Mouse (Mus musculus) cerebellum, postnatal 25 days (tissue): ENCODE results near the gene Rps27a.
"Not testable (repeated sequence)": the region's sequence is repeated elsewhere in the genome, so short reads cannot be mapped to it uniquely, and the experiment has no call there.

Source experiments
- DNase-seq, 2 experiments: peaks; one replicate each; pipeline ENCODE4 v3.0.0; 2021; ENCODE audit warnings: mixed read lengths in 2 of 2

The Rps27a gene

DNA sequence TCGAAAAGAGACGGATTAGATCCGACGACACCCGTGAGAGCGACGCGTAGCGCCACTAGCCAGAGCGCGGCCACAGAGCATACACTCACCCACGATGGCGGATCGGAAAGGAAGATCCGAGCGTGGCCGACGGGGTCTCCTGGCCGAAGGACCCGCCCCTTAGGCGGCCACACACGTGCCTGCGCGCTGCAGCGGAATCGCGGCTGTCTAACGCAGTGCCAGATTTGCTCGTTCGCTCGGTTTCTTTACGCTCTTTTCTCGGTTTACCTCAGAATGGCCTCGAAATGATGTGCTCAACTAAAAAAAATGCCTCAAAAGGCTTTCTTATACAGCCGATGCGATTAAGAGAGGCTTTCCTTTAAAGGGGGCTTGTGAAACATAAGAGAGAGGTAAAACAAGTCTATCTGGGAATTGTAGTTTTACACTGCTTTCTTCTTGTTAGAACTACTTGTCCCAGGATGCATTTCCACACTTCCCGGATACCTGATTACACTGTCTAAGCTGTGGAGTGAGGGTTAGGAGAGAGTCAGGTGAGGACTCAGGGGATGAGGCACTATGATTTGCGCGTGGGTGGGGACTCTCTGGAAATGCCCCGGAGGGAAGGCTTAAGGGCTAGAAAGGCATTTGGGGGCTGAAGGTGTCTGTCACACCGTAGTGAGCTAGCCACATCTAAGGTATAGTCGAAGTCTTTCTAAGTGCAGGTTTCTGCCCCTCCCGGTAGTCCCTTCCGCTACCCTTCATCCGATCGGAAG, at the start of gene Rps27a, which contains the start of gene Clhc1:
Gene Rps27a (minus strand): TSS at position 358 of the 752 bp plus-strand sequence.
Gene Clhc1 (plus strand): TSS at position 199 of the 752 bp plus-strand sequence.
- DNase-seq = peak; percentile 94 to 96

DNA sequence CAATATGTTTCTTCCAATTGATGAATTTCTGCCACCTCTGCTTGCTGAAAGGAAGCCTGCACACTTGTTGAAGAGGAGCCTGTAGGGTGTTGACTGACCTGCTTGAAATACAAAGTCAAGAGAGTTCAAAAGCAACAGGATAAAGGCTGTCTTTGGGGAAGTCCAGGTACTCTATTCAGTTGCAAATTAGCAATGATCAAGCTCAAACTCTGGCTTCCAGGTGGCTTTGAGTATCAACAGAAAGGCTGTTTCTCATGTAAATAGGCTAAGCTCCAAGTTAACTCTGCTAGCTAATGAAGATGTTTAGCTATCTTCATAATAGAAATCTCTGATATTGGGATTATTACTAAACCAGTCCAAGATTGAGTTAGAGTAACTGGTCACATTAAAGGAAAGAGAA, 49.2 kb upstream of the Rps27a start:
- no peak for DNase-seq

DNA sequence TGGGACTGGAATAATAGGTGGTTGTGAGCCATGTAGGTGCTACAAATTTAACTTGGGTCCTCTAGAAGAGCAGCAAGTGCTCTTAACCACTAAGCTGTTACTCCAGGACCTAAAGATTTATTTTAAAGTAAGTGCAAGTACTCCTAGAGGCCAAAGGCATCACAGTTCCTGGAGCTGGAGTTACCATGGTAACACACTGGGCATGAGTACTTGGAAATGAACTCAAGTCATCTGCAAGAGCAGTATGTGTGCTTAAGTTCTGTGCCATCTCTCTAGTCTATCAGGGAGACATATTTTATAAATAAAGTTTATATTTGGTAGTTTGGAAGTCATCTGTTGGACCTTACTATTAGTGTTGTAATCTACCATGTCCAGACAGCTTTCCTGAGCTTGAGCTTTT, 47.3 kb upstream of the Rps27a start:
- no peak for DNase-seq

DNA sequence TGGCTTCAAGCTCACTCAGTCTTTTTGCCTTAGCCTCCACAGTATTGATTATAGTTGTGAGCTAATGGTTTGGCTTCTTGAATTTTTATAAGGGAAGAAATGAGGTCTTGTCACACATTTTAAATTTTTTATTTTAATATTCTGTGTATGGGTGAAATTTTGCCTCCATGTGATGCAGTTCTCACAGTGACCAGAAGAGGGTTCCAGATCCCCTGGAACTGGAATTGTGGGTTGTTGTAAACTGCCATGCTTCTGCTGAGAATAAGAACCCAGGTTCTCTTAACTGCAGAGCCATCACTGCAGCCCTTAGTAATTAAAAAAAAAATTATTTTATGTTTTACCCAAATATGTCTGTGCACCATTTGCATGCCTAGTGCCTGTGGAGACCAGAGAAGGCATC, 31.7 kb upstream of the Rps27a start:
- no peak for DNase-seq

DNA sequence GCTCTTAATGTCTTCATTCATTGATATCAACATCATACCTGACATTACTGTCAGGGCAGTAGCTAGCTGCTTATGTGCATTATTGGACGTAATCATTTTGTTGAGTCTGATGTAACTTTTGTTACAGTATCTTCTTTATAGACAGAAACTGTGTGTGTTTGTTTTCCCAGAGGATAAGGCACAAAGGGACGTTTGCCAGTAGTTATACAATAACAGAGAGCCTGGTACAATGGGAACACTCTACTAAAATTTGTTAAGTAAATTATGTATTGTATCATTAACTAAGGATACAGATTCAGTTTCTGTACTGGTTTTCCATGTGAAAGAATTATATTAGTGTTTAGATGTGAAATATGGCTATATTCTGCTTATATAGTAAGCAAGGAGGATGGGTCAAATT, 24.7 kb upstream of the Rps27a start:
- no peak for DNase-seq

DNA sequence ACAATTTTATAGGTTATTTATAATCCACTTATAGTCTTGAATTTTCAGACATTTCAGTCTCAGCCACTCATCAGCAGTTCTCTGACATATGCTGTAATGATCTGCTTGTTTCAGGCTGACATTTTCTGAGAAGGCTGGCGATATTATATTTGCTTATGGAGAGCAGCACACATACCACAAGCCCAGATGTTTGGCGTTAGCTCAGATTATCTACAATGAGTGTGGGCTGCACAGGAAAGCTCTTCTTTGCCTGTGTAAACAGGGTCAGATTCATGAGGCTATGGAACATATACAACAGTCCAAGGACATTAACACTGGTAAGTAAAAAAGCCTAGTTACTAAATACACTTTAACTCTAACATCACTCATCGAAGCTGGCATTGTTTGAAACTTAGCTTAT, 23.6 kb upstream of the Rps27a start:
- DNase-seq = no peak

DNA sequence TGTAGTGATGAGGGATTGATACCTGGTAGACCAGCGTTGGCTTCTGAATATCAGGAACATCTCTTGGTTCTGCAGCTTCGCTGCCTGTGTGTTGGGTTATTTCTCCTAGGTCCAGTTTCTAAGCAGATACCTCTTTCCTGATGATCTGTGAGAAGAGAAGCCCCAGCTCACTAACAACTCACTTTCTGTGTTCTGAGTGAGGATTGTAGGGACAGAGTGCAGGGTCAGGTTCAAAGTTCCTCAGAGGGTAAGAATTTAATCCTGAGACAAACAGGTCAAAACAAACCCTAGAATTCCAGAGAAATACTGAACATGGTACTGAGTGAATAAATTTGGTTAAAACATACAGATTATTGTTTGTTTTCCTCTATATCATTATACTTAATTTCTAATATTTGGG, 15.5 kb upstream of the Rps27a start:
- no peak for DNase-seq

DNA sequence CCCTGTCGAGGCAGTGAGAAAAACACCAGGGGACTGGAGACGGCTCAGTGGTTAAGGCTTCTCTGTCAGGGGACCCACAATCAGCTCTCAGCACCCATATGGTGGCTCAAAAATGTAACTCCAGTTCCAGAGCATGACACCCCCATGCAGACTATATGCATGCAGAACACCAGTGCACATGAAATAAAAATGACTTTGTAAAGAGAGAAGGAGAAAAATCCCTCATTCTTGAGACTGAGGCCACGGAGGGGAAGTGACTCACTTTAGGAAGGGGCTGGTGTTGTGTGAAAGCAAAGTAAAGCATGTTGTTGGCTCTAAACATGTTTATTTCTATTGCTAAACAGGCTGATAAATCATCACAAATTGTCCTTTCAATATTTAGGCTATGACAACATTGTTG, 13.1 kb upstream of the Rps27a start:
- no peak for DNase-seq

DNA sequence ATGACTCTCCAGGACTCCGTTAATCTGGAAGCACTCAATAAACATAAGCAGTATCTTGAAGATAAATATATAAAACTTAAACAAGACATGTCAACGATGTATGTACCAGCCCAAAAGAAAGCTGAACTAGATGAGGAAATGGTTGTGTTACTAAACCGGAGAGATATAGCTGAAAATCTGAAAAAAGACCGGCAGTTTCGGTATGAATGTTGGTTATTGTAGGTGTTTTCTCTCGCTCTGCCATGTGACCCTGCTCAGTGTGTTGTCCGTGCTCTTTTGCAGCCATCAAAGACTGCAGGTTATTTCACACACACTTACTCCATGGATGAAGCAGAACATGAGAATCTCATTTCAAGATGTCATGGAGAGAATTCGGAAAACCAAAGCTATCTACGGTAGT, 12.5 kb upstream of the Rps27a start:
- DNase-seq = no peak

DNA sequence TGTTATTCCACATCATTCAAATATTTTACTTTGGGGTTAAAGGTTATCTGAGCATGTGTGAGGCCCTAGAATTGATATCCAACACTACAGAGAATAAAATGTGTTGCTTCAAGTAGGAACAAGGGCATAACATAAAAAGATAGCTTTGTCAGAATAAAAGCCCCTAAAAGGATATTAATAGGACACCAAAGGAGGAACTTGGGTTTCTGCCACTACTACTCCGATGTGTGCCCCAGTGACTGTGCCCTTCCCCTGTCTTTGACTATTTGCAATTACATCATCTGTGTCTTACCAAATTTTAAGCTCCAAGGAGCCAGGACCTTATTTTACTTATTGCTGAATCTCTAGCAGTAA, 1.5 kb upstream of the Rps27a start:
- no peak for DNase-seq

DNA sequence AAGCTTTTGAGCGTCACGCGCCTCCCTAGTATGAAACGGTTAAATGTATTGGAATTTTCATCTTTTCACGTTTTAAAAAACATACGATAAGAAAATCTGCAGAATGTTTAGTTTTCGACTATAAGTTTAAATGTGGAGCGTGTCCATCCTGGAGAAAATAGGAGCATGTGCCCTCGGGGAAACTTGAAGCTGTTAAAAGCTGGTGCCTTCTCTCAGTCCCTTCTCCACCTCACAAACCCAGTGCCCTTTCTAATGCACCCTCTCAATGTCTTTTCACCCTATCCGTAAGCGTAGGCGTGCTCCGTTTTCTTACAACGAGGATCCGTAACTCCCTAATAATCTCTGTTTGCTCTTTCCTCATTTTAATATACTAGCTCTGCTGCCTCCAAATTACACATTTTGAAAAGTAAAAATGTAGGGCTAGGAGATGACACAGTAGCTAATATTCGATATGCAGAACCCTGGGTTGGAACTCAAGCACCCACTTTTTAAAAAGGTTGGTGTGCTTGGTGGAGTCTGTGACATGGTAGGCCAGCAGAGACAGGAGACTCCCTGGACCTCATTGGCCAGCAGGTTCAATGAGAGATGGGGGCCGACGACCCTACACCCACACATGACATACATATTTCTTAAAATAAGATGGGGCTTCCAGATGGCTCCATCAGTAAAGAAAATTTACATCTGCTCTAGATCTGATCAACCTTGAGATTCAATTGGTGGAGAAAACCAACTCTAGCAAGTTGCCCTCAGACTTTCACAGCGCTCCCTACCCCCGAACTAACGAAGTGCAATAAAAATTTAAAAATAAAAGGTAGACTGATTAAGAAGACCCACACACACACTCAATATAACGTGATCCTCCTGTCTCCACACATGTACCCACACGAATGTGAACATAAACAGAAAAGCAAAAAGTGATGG, 855 bp upstream of the Rps27a start:
- DNase-seq = peak in 1 of 2 experiments; percentile 13

DNA sequence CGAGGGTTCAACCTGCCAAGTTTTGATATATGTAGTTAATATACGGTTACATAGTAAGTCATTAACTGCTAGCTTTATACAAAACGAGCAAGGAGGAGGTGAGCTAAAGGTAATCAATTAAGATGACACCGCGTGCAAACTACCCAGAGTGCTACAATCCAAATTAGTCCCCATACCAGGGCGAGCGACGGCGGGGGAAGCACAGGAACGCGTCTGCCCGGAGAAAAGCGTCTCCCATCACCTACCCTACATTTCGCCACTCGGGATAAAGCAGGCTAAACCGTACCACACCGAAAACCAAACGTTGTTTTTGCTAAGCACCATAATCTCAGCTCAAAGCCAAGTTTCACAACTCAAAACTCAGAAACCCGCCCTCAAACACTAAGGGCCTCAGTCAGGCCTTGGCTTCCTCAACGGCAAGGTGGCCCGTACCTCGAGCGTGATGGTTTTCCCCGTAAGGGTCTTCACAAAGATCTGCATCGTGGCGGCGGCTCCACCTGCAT, 609 bp downstream of the Rps27a start:
- no peak for DNase-seq

DNA sequence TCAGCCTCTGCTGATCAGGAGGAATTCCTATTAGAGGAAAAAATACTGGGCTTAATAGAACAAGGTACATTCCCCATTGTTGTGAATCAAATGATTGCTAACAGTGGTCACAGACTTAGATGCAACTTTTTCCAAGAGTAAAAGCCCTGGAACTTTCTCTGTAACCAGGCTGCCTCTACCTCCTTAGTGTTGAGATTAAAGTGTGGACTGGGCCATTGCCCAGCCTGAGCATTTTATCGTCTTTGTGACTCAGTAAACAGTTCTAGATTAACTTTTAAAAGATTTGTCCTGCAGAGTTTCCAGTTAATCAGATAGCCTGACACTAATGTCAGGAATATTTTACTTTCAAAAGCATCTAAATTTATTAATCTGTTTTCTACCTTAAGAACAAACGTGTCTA, 1.1 kb downstream of the Rps27a start:
- DNase-seq = no peak

DNA sequence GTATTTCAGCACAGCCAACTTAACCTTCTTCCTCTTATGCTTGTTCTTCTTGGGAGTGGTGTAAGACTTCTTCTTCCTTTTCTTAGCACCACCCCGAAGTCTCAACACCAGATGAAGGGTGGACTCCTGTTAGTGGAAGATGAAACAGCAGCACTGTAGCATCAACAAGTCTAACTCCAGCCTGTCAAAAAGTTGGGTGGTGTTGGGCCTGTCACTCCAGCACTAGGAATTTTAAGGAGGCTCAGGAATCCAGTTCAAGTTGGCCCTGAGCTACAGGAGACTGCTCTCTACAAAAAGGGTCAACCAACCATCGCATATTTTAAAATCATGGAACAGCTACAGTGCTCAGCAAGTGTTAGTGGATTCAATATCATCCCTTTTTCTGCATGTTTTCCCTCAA, 1.6 kb downstream of the Rps27a start:
- not testable (repeated sequence) for DNase-seq

DNA sequence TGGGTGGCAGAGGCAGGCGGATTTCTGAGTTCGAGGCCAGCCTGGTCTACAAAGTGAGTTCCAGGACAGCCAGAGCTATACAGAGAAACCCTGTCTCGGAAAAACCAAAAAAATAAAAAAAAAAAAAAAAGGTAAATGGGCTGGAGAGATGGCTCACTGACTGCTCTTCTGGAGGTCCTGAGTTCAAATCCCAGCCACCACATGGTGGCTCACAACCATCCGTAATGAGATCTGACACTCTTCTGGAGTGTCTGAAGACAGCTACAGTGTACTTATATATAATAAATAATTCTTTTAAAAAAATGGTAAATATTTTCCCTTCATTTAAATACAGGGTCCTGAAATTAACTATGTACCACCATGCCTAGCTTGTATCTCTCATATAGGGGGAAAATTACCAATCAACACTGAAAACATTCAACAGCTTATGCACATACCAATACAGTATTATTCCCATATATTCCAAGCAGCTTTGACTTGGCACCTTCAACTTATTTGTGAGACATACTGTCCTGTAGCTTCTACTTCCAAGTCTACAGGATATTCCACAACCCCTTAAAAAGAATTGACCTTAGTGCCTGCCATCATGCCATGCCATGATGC, 2.7 kb downstream of the Rps27a start:
- DNase-seq = not testable (repeated sequence)

DNA sequence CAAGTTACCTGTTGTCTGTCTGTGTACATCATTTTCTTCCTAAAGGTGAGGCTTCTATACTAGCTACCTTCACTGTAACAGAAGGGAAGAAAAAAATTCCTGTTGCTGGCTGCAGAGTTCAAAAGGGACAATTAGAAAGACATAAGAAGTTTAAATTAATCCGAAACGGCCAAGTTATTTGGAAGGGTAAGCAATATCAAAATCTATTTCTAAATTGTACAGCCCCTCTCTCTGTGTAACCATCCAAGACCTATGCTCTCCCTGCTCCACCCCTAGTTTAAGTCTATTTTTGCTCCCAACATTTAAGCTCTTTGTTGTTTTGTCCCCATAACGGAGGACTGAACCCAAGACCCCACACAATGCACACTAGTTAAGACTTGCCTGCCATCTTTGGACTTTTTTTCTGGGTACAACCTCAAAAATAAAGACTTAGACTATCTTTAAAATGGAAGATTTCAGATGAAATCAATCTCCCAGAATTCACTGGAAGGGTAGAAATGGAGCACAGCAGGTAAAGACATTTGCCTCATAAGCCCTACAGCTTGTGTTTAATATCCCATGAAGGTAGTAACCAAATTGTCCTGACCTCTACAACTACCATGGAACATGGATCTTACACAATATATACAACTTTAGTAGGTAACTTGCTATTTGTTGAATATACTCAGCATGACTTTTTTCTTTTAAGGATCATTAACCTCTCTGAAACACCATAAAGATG, 3.5 kb downstream of the Rps27a start:
- DNase-seq = no peak

DNA sequence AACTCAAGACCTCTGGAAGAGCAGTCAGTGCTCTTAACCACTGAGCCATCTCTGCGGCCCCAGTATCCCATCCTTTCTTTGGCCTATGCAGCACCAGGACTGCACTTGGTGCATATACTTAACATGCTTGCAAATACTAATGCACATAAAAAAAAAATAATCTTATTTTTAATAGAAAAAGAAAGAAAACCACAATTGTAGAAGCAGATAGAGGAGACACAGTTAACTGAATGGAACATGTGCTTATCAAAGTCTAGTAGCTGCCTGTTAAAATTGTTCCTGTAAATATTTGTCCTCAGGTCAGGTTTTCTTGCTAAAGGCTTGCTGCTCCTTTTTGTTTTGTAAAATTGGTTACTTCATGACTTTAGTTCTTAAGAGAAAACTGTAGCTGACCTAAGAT, 9.7 kb downstream of the Rps27a start:
- DNase-seq = no peak

DNA sequence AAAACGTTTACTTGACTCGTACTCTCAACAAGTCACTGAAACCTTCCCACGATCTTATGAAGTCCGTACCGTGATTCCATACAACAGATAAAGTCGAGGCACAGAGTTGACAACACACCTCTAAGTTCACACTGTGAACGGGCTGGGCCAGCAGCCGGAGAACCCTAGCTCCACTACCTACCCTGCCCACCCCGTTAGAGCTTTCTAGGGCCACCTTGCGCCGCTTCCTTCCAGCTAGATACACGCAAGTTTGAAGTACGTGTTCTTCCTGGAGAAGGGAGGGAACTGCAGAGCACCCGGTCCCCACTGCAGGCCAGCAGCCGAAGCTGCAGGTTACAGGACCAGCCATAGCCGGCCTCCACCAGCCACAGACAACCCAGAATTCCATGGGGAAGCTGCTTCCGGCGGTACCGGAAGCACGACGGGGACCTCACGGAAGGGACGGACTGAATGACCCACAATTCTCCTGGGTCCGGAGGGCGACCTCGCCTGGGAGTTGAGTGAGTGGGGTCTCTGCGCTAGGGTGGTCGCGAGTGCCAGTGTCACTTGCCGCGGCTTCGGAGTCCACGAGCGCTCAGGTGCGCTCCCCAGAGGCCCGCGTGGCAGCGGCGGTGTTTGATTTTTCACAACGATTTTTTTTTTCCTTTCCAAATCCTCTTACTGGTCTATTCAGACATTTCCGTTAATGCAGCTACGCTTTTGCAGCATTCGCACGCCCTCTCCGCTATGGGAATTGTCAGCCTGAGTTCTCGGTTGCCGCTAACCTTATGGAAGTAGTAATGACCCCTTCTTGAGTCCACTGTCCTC, 21.7 kb downstream of the Rps27a start, which contains the start of gene Mtif2:
Gene Mtif2 (plus strand): TSS at position 421 of the 807 bp plus-strand sequence.
- peak; percentile 87 to 91 for DNase-seq

DNA sequence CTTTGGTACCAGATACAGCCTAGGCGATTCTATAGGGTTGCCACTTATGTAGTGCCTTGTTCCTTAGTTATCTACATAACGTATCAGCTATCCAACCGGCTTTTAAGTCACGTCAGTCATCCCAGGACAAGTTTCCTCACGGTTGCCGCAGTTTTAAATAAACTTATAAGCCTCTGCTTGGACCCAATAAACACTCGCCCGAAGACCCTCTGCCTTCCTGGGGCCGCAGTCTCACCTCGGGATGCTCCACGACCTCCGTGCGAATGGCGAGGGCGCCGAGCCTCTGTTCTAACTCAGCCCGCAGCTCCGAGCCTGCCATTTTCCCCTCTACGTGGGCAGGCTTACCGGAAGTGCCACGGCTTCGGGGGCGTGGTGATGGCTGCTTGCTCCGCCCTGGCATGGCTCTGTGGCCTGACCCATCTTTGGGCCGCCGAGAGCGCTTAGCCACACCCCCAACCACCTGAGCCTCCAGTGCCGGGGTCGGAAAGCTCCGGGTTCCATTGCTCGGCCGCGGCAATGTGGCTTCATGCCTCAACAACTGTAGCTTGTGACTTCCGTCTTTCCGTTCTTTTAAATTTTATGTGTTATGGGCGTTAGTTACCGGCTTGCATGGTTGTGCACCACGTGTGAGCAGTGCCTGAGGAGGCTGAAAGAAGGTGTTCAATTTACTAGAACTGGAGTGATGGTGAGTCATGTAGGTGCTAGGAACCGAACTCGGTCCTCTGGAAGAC, 33.1 kb downstream of the Rps27a start, which contains the start of gene Prorsd1:
Gene Prorsd1 (minus strand): TSS at position 352 of the 731 bp plus-strand sequence.
- DNase-seq = peak; percentile 85 to 93

DNA sequence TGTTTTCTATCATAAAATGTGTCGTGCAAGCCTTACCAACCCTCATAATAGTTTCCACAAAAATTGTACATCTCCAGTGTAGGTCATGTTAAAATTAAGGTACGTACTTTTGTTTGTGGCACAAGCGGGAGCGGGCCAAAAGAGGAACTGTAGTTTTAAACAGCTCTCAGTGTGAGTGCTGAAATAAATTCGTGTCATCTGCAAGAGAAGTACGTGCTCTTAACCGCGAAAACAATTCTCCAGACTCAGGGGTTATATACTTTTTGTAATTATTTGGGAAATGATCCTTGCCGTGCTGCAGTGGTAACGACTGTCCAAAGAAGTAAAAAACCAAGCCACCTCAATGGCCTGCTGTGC, 33.6 kb downstream of the Rps27a start:
- DNase-seq = no peak
